10 mouse cellular contexts compared by ENCODE assay signal in genomic region chr4:88830523-88830922, GRCm38 (mm10). TPM values are rescaled to one million over a fixed set of nuclear protein-coding genes. Genes with fewer than 3 reads are reported as not detected.
DNase-seq lines count a peak whose midpoint lies in the region; ATAC-seq lines count a peak whose summit lies in the region.
"Had no signal": no experiment of that assay in that cellular context is flagged by ENCODE, and none has a peak within 500 bp of the region (broad histone marks: within the 10 kb centered on the region; RNA-seq: fewer than 3 reads in every experiment).

No protein-coding gene starts in this region.

- DNase-seq in hindbrain, embryonic 11.5 days (ENCODE audit: low spot score) = peak; percentile 53
- DNase-seq in 3T3-L1 (ENCODE audit: low read depth, low spot score) = peak; percentile 69
- peak; percentile 65 for DNase-seq in CD4-positive, CD25-positive, alpha-beta regulatory T cell, adult 2 months (ENCODE audit: low read depth, low spot score)
- peak; percentile 31 to 38 for DNase-seq in frontal cortex, postnatal 36 days (ENCODE audit: low spot score in 2 of 2)
- DNase-seq in mesoderm, embryonic 11.5 days (ENCODE audit: low read depth, low spot score) = peak; percentile 16

- no peak overlapping the region for H3K9ac ChIP-seq in hindbrain, embryonic 11.5 days (ENCODE audit: low read depth, low read length)
- H3K9ac ChIP-seq in hindbrain, embryonic 13.5 days = no peak overlapping the region

- H3K27me3 ChIP-seq in hindbrain, embryonic 11.5 days (ENCODE audit: control insufficient read depth, insufficient read depth, low read length) = no peaks in the 10 kb centered on the region
- no peaks in the 10 kb centered on the region for H3K27me3 ChIP-seq in hindbrain, embryonic 13.5 days

- no peaks in the 10 kb centered on the region for H3K4me1 ChIP-seq in hindbrain, embryonic 11.5 days (replicated peaks; ENCODE audit: control insufficient read depth, insufficient read depth, low read length)
- no peaks in the 10 kb centered on the region for H3K4me1 ChIP-seq in hindbrain, embryonic 13.5 days (replicated peaks)

- no peak overlapping the region for H3K4me3 ChIP-seq in hindbrain, embryonic 11.5 days (ENCODE audit: low read depth, low read length)
- H3K4me3 ChIP-seq in hindbrain, embryonic 13.5 days = no peak overlapping the region

- ATAC-seq in hindbrain, embryonic 11.5 days (ENCODE audit: low FRiP score) = no peak
- ATAC-seq in hindbrain, embryonic 13.5 days (ENCODE audit: low FRiP score) = no peak
- ATAC-seq in erythroid progenitor cell, adult 5-6 weeks (replicated peaks; ENCODE audit: low FRiP score, poor library complexity, severe bottlenecking) = no peak

- no peaks in the 10 kb centered on the region for H3K36me3 ChIP-seq in hindbrain, embryonic 11.5 days (ENCODE audit: control insufficient read depth, insufficient read depth, low read length)
- no peaks in the 10 kb centered on the region for H3K36me3 ChIP-seq in hindbrain, embryonic 13.5 days

- H3K27ac ChIP-seq in hindbrain, embryonic 11.5 days (ENCODE audit: low read depth, low read length) = no peak overlapping the region
- H3K27ac ChIP-seq in hindbrain, embryonic 13.5 days = no peak overlapping the region
- H3K27ac ChIP-seq: macrophage had no signal

- 35% methylated on average over 4 of the region's 4 CpGs for WGBS in hindbrain, embryonic 11.5 days
- 23% methylated on average over 4 of the region's 4 CpGs for WGBS in hindbrain, embryonic 13.5 days

- H3K9me3 ChIP-seq in hindbrain, embryonic 11.5 days (ENCODE audit: control insufficient read depth, low read length) = no peaks in the 10 kb centered on the region
- H3K9me3 ChIP-seq in hindbrain, embryonic 13.5 days = no peaks in the 10 kb centered on the region

- no peak overlapping the region for H3K4me2 ChIP-seq in hindbrain, embryonic 11.5 days (replicated peaks; ENCODE audit: low read depth, low read length)
- no peak overlapping the region for H3K4me2 ChIP-seq in hindbrain, embryonic 13.5 days

RNA-seq across cellular contexts. Expression of gene Ifna6, which starts 3.3 kb away (rescaled TPM):
- not detected in 2 replicates for polyA plus RNA-seq in hindbrain, embryonic 11.5 days (2014; fragmentation: Nextera tagmentation; extraction: Ambion mirVana)
- not detected in 2 replicates for polyA plus RNA-seq in hindbrain, embryonic 13.5 days (2015; fragmentation: Nextera tagmentation; extraction: Ambion mirVana)
- not detected in 2 replicates for total RNA-seq in erythroid progenitor cell, adult 5-6 weeks (2015; ENCODE audit: low replicate concordance)
- not detected in 2 replicates for total RNA-seq in erythroid progenitor cell, adult 5-6 weeks (2017; ENCODE audit: low replicate concordance)
- polyA plus RNA-seq: heart, embryonic 14.5 days; macrophage; stomach, embryonic 14.5 days had no signal

RNA-seq across cellular contexts. Expression of gene Ifna5, which starts 4.8 kb away (rescaled TPM):
- polyA plus RNA-seq in hindbrain, embryonic 11.5 days (2014; fragmentation: Nextera tagmentation; extraction: Ambion mirVana) = not detected in 2 replicates
- polyA plus RNA-seq in hindbrain, embryonic 13.5 days (2015; fragmentation: Nextera tagmentation; extraction: Ambion mirVana) = not detected in 2 replicates
- total RNA-seq in erythroid progenitor cell, adult 5-6 weeks (2015; ENCODE audit: low replicate concordance) = not detected in 2 replicates
- total RNA-seq in erythroid progenitor cell, adult 5-6 weeks (2017; ENCODE audit: low replicate concordance) = not detected in 2 replicates
- polyA plus RNA-seq: heart, embryonic 14.5 days; macrophage; stomach, embryonic 14.5 days had no signal

RNA-seq across cellular contexts. Expression of gene Ifna11, which starts 10.8 kb away (rescaled TPM):
- polyA plus RNA-seq in hindbrain, embryonic 11.5 days (2014; fragmentation: Nextera tagmentation; extraction: Ambion mirVana) = not detected in 2 replicates
- polyA plus RNA-seq in hindbrain, embryonic 13.5 days (2015; fragmentation: Nextera tagmentation; extraction: Ambion mirVana) = not detected in 2 replicates
- total RNA-seq in erythroid progenitor cell, adult 5-6 weeks (2015; ENCODE audit: low replicate concordance) = not detected in 2 replicates
- total RNA-seq in erythroid progenitor cell, adult 5-6 weeks (2017; ENCODE audit: low replicate concordance) = not detected in 2 replicates
- polyA plus RNA-seq: heart, embryonic 14.5 days; macrophage; stomach, embryonic 14.5 days had no signal

RNA-seq across cellular contexts. Expression of gene Ifna4, which starts 11.1 kb away (rescaled TPM):
- not detected in 2 replicates for polyA plus RNA-seq in hindbrain, embryonic 11.5 days (2014; fragmentation: Nextera tagmentation; extraction: Ambion mirVana)
- polyA plus RNA-seq in hindbrain, embryonic 13.5 days (2015; fragmentation: Nextera tagmentation; extraction: Ambion mirVana) = not detected in 2 replicates
- total RNA-seq in erythroid progenitor cell, adult 5-6 weeks (2015; ENCODE audit: low replicate concordance) = not detected in 2 replicates
- total RNA-seq in erythroid progenitor cell, adult 5-6 weeks (2017; ENCODE audit: low replicate concordance) = not detected in 2 replicates
- polyA plus RNA-seq: heart, embryonic 14.5 days; macrophage; stomach, embryonic 14.5 days had no signal

RNA-seq across cellular contexts. Expression of gene Ifna7, which starts 14.5 kb away (rescaled TPM):
- not detected in 2 replicates for polyA plus RNA-seq in hindbrain, embryonic 11.5 days (2014; fragmentation: Nextera tagmentation; extraction: Ambion mirVana)
- polyA plus RNA-seq in hindbrain, embryonic 13.5 days (2015; fragmentation: Nextera tagmentation; extraction: Ambion mirVana) = not detected in 2 replicates
- not detected in 2 replicates for total RNA-seq in erythroid progenitor cell, adult 5-6 weeks (2015; ENCODE audit: low replicate concordance)
- total RNA-seq in erythroid progenitor cell, adult 5-6 weeks (2017; ENCODE audit: low replicate concordance) = not detected in 2 replicates
- polyA plus RNA-seq: heart, embryonic 14.5 days; macrophage; stomach, embryonic 14.5 days had no signal

Comparison
In these comparisons a context has a peak if more than half of its experiments do, and no peak if none do; other contexts are left out.
1. DNase-seq: peak in every context shown above with its lines; median percentile 69 in 3T3-L1; 65 in CD4-positive, CD25-positive, alpha-beta regulatory T cell, adult 2 months; 53 in hindbrain, embryonic 11.5 days; 34 in frontal cortex, postnatal 36 days; 16 in mesoderm, embryonic 11.5 days.